Mouse (Mus musculus): ENCODE data around the gene Mrpl30. TPM values are rescaled to one million over a fixed set of nuclear protein-coding genes. Genes with fewer than 3 reads are reported as not detected.

The Mrpl30 gene
- polyA plus RNA-seq, 1 experiment from 2014 or later: 231 TPM

DNA sequence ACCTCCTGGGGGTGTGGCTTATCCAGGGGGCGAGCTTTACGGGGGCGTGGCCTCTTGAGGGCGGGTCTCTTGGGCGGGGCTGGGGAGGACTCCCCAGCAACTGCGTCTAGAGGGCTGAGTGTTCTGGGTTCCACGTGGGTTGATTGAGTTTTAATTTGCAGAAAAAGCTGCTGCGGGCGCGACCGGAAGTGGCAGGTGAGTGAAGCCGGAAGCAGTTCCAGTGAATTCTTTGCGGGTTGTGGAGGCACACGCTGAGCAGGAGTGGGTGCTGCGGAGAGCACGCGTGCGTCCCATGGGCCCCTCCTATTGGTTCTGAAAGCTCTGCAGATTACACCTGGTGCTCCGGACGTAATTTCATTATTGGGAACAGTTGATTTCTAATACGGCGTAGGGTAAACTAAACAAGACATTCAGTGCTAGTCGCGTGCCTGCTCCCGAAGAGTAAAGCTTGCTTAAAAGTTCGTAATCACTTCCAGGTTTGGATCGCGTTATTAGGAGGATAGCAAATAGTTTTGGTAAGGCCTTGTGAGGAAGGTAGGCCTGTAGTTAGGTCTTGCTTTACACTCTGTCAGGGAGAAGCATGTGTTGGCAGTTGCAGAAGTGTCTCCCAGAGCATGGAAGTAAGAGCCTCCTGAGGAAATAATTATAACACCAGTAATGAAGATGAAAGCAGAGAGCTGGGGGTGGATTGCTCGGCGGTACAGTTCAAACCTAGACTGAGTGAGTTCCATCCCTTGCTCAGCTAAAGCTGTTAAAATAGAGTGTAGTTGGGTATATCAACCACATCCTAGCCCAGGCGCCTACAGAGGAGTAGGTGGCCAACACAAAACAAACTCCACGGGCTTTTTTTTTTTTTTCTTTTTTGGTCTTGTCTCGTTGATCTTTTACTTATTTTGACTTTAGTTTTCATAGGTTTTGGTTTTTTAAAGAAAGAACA is 17.9 kb upstream of the Mrpl30 start:
- H3K4me3 ChIP-seq: peak overlapping the region; percentile 51
- WGBS: 6% methylated on average over 33 of the region's 33 CpGs

DNA sequence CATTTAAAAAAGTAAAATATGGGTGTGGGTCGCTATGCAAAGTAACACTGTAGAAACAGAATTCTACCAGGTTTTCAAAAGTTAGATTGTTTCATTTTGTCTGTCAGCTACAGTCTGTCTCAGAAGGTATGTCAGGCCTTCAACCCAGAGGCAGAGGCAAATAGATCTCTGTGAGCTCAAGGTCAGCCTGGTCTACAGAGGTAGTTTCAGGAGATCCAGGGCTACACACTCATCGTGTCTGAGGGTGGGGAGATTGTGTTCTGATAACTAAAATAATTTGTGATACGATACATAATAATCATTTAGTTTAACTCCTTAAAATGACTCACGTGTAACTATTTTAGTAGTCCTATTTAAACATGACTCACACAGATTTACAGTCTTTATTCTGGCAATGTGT is 17.1 kb upstream of the Mrpl30 start:
- no peaks in the 10 kb centered on the region for H3K9me3 ChIP-seq
- peak overlapping the region; percentile 51; the same call in 1 of the 2 replicates for H3K4me3 ChIP-seq
- peaks cover 21% of the 10 kb centered on the region for H3K36me3 ChIP-seq (replicated peaks)
- H3K9ac ChIP-seq: 0 out of 2 replicates have a peak overlapping the region, but pooled peaks have one; percentile 55
- H3K27me3 ChIP-seq (replicated peaks): peaks cover 7% of the 10 kb centered on the region; the same call in 1 of the 2 replicates
- 96% methylated on average over 4 of the region's 4 CpGs for WGBS
- 0 out of 2 replicates have a peak overlapping the region, but pooled peaks have one; percentile 60 for H3K4me2 ChIP-seq
- no peak for ATAC-seq (replicated peaks)
- H3K4me1 ChIP-seq: peaks cover 13% of the 10 kb centered on the region
- H3K27ac ChIP-seq: no peak overlapping the region

More for the DNA sequence above, 17.9 kb upstream of the Mrpl30 start:
- Histone ChIP-seq H3K9ac (peak overlapping the region; percentile 55), H3K36me3 (replicated peaks) (peaks cover 15% of the 10 kb centered on the region), H3K27me3 (replicated peaks) (peaks cover 7% of the 10 kb centered on the region; the same call in 1 of the 2 replicates), H3K27ac (peak overlapping the region; percentile 74), H3K9me3 (no peaks in the 10 kb centered on the region), H3K4me1 (peaks cover 13% of the 10 kb centered on the region), H3K4me2 (peak overlapping the region; percentile 60)
- peak; percentile 95 for ATAC-seq (replicated peaks)

GRCm38 (mm10) chr1:37877736-37878460 is 12.4 kb upstream of the Mrpl30 start:
- Histone ChIP-seq H3K27ac (no peak overlapping the region), H3K4me2 (no peak overlapping the region), H3K36me3 (replicated peaks) (peaks cover 21% of the 10 kb centered on the region), H3K4me3 (no peak overlapping the region), H3K9me3 (no peaks in the 10 kb centered on the region), H3K4me1 (peaks cover 3% of the 10 kb centered on the region), H3K27me3 (replicated peaks) (no peaks in the 10 kb centered on the region), H3K9ac (no peak overlapping the region)
- WGBS: 96% methylated on average over 13 of the region's 13 CpGs
- no peak for ATAC-seq (replicated peaks)

- Histone ChIP-seq H3K4me1 (no peaks in the 10 kb centered on the region), H3K9me3 (no peaks in the 10 kb centered on the region), H3K4me3 (no peak overlapping the region), H3K4me2 (no peak overlapping the region), H3K36me3 (replicated peaks) (no peaks in the 10 kb centered on the region; the same call in none of the 2 replicates), H3K27ac (no peak overlapping the region), H3K9ac (no peak overlapping the region), H3K27me3 (replicated peaks) (no peaks in the 10 kb centered on the region)
- ATAC-seq (replicated peaks): no peak
- WGBS: 91% methylated on average over 4 of the region's 4 CpGs
Measured at GRCm38 (mm10) chr1:37883411-37883810, 6.9 kb upstream of the Mrpl30 start.

GRCm38 (mm10) chr1:37884451-37884850 is 5.8 kb upstream of the Mrpl30 start:
- peaks cover 5% of the 10 kb centered on the region for H3K4me1 ChIP-seq
- no peak overlapping the region for H3K9ac ChIP-seq
- H3K9me3 ChIP-seq: no peaks in the 10 kb centered on the region
- no peak for ATAC-seq (replicated peaks)
- no peak overlapping the region for H3K27ac ChIP-seq
- H3K36me3 ChIP-seq (replicated peaks): no peaks in the 10 kb centered on the region; the same call in 1 of the 2 replicates
- H3K4me3 ChIP-seq: no peak overlapping the region
- H3K27me3 ChIP-seq (replicated peaks): no peaks in the 10 kb centered on the region
- no peak overlapping the region for H3K4me2 ChIP-seq
- 84% methylated on average over 4 of the region's 4 CpGs for WGBS

DNA sequence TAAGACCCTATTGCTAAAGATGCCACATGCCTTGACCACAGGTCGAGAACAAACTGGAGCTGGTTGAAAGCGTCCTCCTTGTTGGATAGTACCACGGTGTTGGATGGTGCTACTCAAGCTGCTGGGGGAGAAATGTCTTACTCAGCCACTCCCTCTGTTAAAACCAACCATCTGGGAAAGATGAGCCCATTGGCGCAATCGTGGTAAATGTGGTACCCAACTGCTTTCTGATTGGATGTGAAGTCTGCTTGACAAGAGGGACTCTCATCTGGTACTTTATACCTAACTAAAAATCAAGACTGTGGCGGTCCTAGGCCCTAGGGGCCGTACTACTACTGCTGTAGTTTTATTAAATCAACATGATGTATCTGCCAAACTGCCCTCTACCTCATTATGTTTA is 1.1 kb upstream of the Mrpl30 start:
- Histone ChIP-seq H3K9ac (peak overlapping the region; percentile 74), H3K27ac (no peak overlapping the region), H3K4me3 (peak overlapping the region; percentile 81), H3K36me3 (replicated peaks) (no peaks in the 10 kb centered on the region), H3K4me2 (peak overlapping the region; percentile 86), H3K9me3 (no peaks in the 10 kb centered on the region), H3K27me3 (replicated peaks) (no peaks in the 10 kb centered on the region), H3K4me1 (peaks cover 26% of the 10 kb centered on the region)
- 89% methylated on average over 7 of the region's 7 CpGs for WGBS
- no peak for ATAC-seq (replicated peaks)

GRCm38 (mm10) chr1:37891400-37891799 is 1.1 kb downstream of the Mrpl30 start:
- Histone ChIP-seq H3K9ac (no peak overlapping the region), H3K4me2 (peak overlapping the region; percentile 86), H3K9me3 (no peaks in the 10 kb centered on the region), H3K36me3 (replicated peaks) (peaks cover 17% of the 10 kb centered on the region), H3K27me3 (replicated peaks) (no peaks in the 10 kb centered on the region), H3K4me1 (peaks cover 26% of the 10 kb centered on the region), H3K27ac (no peak overlapping the region), H3K4me3 (peak overlapping the region; percentile 81)
- 70% methylated on average over 3 of the region's 3 CpGs for WGBS
- ATAC-seq (replicated peaks): no peak

GRCm38 (mm10) chr1:37894606-37895005 is 4.3 kb downstream of the Mrpl30 start:
- Histone ChIP-seq H3K9me3 (no peaks in the 10 kb centered on the region), H3K27ac (no peak overlapping the region), H3K4me3 (no peak overlapping the region), H3K4me1 (peaks cover 19% of the 10 kb centered on the region), H3K4me2 (no peak overlapping the region), H3K9ac (no peak overlapping the region), H3K36me3 (replicated peaks) (peaks cover 41% of the 10 kb centered on the region), H3K27me3 (replicated peaks) (no peaks in the 10 kb centered on the region)
- ATAC-seq (replicated peaks): no peak

DNA sequence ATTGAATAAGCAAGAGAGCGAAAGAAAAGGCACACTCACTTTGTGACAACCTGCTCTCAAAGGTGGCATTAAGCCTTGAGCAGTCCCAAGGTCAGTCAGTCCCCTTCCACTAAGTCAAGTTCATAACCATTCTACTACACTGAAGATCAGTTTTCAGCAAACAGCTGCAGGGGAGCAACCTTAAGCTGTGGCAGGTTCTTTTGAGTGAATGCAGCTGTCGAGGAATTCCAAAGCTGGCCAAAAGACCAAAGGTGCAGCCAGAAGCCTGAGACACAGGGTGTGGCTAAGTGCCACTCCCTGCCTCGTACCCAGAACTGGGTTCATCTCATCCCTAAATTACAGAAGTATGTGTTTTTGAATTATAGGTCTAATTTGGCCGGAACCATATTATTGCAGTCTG is 9.5 kb downstream of the Mrpl30 start:
- Histone ChIP-seq H3K27ac (no peak overlapping the region), H3K4me1 (no peaks in the 10 kb centered on the region), H3K27me3 (replicated peaks) (no peaks in the 10 kb centered on the region), H3K36me3 (replicated peaks) (peaks cover 38% of the 10 kb centered on the region), H3K9ac (no peak overlapping the region), H3K4me3 (no peak overlapping the region), H3K4me2 (no peak overlapping the region), H3K9me3 (no peaks in the 10 kb centered on the region)
- no peak for ATAC-seq (replicated peaks)
- 82% methylated on average over 4 of the region's 4 CpGs for WGBS

DNA sequence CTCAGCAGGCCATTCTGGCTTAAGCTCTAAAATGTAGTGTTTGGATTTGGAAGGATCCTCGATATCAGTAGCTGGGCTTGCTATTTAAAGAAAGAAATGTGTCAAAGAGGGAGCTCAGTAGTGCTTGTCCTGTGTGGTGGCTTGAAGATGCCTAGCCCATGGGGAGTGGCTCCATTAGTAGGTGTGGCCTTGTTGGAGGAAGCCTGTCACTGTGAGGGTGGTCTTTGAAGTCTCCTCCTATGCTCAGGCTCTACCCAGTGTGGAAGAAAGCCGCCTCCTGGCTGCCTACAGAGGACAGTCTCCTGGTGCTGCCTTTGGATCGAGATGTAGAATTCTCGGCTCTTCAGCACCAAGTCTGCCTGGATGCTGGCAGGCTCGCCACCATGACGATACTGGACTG is 10.0 kb downstream of the Mrpl30 start:
- Histone ChIP-seq H3K4me3 (no peak overlapping the region), H3K9me3 (no peaks in the 10 kb centered on the region), H3K27me3 (replicated peaks) (no peaks in the 10 kb centered on the region), H3K9ac (no peak overlapping the region), H3K27ac (no peak overlapping the region), H3K4me2 (no peak overlapping the region), H3K36me3 (replicated peaks) (peaks cover 35% of the 10 kb centered on the region), H3K4me1 (no peaks in the 10 kb centered on the region)
- ATAC-seq (replicated peaks): no peak
- 65% methylated on average over 6 of the region's 6 CpGs for WGBS

- Histone ChIP-seq H3K9me3 (no peaks in the 10 kb centered on the region), H3K27ac (no peak overlapping the region), H3K4me1 (no peaks in the 10 kb centered on the region), H3K9ac (no peak overlapping the region), H3K27me3 (replicated peaks) (no peaks in the 10 kb centered on the region), H3K36me3 (replicated peaks) (peaks cover 8% of the 10 kb centered on the region), H3K4me3 (no peak overlapping the region), H3K4me2 (no peak overlapping the region)
- ATAC-seq (replicated peaks): no peak
- 46% methylated on average over 6 of the region's 6 CpGs for WGBS
Measured at GRCm38 (mm10) chr1:37903178-37903577, 12.9 kb downstream of the Mrpl30 start.

DNA sequence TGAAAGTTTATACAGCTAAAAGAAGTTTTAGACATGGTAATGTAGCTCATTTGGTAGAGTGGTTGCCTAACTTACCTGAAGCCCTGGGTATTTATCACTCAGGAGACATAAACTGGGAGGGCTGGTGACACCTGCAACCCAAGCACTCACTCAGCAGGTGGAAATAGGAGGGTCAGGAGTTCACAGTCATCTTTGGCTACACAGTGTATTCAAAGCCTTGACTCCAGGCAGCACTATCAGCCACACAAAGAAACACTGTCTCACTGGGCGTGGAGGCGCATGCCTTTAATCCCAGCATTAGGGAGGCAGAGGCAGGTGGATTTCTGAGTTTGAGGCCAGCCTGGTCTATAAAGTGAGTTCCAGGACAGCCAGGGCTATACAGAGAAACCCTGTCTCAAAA is 22.5 kb downstream of the Mrpl30 start:
- H3K36me3 ChIP-seq (replicated peaks): no peaks in the 10 kb centered on the region
- no peak overlapping the region for H3K4me3 ChIP-seq
- H3K4me1 ChIP-seq: no peaks in the 10 kb centered on the region

More for the DNA sequence above, 22.5 kb downstream of the Mrpl30 start:
- no peaks in the 10 kb centered on the region for H3K27me3 ChIP-seq (replicated peaks)
- no peak overlapping the region for H3K9ac ChIP-seq
- ATAC-seq (replicated peaks): no peak
- 77% methylated on average over 2 of the region's 2 CpGs for WGBS
- H3K27ac ChIP-seq: no peak overlapping the region
- H3K4me2 ChIP-seq: no peak overlapping the region
- no peaks in the 10 kb centered on the region for H3K9me3 ChIP-seq
